Mouse (Mus musculus) embryo, embryonic 9.5 days (tissue): ENCODE data around the gene Fgfrl1.

Experiments used
- DNase-seq: peaks from one replicate; pipeline ENCODE4 v3.0.0-alpha.2; 2017; ENCODE audit errors: extremely low spot score

Fgfrl1 gene

DNA sequence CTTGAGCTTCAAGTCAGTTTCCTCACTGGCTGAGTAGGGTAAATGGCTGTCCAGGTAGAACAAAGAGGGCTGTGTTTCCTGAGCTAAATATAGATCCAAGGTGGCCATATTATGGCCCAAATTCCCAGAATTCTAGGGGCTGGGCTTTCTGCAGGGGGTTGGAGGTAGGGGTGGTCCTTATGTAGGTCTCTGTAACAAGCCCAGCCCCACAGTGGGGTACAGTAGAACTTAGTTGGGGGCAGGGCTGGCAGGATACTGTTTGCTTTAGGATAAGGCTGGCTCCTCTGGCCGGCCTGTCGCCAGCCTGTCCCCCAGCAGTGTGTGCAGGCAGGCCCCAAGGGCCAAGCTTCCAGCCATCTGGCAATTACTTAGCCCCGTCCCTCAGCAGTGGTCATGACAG lies 8.2 kb downstream of the Fgfrl1 start:
- DNase-seq, result no peak

- no peak for DNase-seq
Measured at GRCm38 (mm10) chr5:108701341-108702021, 9.3 kb downstream of the Fgfrl1 start.

- DNase-seq, result no peak
Measured at GRCm38 (mm10) chr5:108703754-108704626, 11.8 kb downstream of the Fgfrl1 start.

GRCm38 (mm10) chr5:108707758-108708157 lies 15.6 kb downstream of the Fgfrl1 start:
- DNase-seq, result no peak

- no peak for DNase-seq
Measured at GRCm38 (mm10) chr5:108708419-108708818, 16.2 kb downstream of the Fgfrl1 start.

DNA sequence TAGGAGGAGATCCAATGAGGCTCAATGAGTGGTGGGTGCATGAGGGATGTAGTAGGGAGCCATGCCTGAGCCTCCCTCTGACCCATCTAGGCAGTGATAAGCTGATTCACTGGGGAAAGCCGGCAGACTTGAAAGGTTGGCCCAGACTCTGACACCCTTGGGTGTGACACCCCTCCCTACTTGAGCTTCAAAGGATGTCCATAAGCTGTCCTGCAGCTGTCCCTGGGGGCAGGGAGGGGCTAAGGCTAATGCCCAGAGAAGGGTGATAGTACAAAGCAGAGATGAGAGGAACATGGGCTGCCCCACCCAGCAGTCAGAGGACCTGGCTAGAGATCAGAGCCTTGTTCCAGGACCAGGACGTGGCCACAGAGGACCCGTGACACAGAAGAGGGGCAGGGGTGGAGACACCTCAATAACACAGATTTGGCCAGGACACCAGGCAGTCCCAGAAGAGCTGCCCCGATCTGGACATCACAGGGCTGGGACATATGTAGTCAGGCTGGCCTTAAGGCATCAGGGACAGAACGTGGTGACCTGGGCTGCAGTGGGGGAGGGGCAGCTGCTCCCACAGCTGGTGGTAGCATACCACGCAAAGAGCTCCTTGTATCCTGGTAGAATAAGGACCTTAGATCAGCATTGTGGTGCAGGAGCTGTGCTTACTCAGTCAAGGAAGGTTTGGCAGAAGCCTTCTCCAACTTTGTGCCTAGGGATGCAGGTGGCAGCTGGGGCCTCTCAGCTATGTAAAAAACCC lies 17.0 kb downstream of the Fgfrl1 start:
- no peak for DNase-seq

DNA sequence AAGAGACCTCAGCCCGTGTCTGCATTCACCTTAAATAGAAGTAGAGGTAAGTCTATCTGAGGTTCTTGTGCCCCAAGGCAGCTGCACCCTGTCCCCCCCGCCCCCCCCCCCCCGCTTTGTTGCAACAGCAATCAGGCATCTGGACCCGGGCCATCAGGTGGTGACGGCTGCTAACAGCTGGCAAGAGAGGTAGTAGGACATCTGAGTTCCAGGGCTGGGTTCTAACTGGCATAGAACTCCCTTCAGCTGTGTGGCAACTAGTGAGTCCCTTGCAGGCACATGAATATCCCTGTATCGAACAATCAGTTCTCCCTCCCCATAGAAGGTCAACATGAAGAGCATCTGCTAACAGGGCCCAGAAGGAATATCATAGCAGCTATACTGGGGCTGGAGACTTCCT lies 19.8 kb downstream of the Fgfrl1 start:
- DNase-seq, result no peak

DNA sequence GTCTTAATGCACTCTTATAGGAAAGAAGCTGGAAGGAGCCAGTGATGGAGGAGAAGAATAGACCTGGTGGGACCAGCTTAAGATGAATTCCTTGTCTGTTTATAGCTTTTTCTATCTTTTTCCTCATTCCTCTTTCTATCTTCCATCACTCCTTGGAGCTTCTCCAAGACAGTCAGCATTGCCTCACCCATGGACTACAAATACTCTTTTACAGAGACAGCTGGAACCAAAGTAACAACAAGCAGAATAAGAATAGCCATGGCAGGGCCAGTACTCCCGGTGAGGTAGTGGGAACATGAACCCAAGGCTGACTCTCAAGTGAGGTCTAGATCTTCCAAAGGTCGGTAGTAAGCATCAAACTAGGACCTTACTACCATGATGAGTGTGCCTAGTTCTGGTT lies 20.9 kb downstream of the Fgfrl1 start:
- no peak for DNase-seq

DNA sequence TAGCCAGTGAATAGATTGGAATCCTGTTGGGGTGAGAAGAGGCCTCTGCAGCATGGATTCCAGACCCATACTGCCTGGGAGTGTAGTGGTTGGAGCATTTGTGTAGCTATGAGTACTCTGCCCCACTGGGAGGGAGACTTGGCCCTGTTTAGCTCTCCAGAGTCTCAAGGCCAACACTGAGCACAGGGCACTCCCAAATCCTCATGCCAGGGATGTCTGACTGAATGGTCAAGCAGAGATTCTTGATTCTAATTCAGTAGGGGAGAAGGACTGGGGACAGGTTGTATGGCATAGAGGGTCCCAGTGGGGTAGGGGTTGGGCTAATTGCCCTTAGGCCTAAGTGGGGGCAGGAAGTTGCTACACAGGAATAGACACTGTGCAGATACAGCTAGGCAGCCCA lies 21.5 kb downstream of the Fgfrl1 start:
- DNase-seq, result no peak

DNA sequence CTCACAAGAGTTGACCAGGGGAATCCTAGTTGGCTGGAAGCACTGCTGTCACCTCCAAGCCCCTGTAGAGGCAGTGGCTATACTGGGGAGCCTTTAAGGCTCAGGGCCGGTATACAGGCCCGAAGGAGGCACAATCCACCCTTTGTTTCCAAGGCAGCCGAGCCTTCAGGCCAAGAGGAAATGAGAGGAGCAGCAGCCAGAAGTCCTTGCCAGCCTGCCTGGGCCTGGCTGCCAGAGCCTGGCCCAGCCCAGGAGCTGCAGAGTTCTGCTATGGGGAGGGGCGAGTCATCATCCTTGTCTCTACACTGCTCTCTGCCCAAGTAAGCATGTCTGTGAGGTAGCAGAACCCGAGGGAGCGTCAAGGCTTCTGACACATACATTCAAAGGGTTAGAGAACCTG lies 22.0 kb downstream of the Fgfrl1 start:
- no peak for DNase-seq

- DNase-seq, result no peak
Measured at GRCm38 (mm10) chr5:108715974-108716373, 23.8 kb downstream of the Fgfrl1 start.

DNA sequence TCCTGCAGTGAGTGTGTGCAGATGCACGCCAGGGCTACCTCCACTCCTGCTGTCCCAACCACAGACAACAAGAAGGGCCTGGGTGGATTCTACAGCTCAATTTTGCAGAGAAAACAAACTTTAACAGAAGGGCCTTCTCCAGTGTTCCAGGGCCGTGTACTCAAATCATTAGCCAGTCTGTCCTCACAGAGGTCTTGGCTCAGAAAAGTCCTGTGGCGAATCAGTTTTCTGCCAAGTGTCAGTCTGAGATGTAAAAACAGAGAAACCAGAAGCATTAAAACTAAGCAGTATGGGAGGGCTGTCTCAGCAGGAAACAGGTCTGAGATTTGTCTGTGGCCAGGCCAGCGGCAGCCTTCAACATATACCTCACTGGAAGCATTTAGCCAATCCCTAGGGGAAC lies 25.9 kb downstream of the Fgfrl1 start:
- no peak for DNase-seq

DNA sequence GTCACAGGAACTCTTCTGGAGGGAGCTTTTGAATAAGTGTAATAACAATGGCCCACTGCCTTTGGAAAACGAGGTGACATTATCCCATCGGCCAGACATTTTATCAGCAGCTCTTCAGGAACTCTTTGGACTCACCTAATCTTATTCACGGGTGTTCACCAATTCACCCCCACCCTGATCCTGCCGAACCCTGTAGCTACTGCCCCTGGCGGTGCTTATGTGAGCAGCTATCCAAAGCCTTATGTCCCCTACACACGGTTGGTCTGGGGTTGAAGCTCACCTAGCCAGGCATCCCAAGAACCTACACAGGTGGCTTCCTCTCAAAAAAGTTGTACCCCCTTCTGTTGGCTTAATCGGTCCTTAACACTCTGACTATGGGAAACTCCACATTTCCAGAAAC lies 27.6 kb downstream of the Fgfrl1 start:
- DNase-seq, result no peak

- no peak for DNase-seq
Measured at GRCm38 (mm10) chr5:108724006-108724405, 31.8 kb downstream of the Fgfrl1 start.

- peak; percentile 69 for DNase-seq
Measured at GRCm38 (mm10) chr5:108726557-108727248, 34.5 kb downstream of the Fgfrl1 start.

DNA sequence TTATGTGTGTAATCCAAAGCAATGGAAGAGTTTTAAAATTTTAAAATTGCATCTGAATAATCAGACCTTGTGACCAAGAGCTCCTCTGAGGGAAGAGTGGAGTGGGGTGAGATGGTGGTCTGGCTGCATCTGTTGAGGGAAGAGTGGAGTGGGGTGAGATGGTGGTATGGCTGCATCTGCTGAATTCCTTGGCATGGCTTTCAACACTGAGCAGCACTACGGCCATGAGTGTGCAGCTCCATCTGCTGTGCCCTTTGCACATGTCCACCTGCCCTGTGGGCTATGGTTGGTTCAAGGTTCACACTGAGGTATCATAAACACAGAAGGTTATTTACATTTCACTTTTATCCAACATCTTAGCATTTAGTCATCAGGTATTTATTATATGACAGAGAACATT lies 35.2 kb downstream of the Fgfrl1 start:
- no peak for DNase-seq

- no peak for DNase-seq
Measured at GRCm38 (mm10) chr5:108741844-108742243, 49.7 kb downstream of the Fgfrl1 start.

DNA sequence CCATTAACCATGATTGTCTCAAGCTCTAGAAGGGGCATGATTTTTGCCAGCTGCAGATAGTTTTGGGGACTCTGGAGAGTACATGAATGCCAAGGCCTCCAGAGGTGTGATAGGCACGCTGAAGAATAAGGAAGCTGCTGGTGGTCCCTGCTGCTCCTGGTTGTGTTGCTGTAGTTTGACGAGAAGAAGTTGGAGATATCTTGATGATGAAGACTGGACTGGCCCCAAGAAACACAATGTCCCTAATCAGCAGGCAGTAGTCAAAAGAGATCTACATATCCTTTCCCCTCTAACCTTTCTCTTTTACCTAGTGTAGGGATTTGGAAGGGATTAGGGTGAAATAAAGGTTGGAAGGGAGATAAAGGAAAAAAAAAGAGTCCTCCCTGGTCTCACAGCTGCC lies 50.4 kb downstream of the Fgfrl1 start:
- no peak for DNase-seq

DNA sequence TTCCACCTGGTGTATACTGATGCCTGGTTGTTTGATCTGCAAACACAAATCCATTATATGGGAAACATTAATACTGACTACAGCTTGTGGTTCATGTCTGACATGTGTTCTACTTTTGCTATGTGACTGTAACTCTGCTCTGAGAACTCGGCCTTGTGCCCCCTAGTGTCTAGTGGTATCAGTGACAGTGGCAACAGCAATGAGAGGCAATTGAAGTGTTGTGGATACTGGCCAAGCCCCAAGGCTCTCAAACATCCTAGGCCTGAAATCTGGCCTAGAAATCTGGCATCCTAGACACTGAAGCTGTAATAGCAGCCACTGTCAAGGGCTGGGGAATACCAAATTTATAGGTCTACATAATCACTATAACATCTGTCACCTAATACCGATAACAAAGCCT lies 51.7 kb downstream of the Fgfrl1 start:
- DNase-seq, result no peak

GRCm38 (mm10) chr5:108744629-108745028 lies 52.4 kb downstream of the Fgfrl1 start:
- DNase-seq, result no peak

DNA sequence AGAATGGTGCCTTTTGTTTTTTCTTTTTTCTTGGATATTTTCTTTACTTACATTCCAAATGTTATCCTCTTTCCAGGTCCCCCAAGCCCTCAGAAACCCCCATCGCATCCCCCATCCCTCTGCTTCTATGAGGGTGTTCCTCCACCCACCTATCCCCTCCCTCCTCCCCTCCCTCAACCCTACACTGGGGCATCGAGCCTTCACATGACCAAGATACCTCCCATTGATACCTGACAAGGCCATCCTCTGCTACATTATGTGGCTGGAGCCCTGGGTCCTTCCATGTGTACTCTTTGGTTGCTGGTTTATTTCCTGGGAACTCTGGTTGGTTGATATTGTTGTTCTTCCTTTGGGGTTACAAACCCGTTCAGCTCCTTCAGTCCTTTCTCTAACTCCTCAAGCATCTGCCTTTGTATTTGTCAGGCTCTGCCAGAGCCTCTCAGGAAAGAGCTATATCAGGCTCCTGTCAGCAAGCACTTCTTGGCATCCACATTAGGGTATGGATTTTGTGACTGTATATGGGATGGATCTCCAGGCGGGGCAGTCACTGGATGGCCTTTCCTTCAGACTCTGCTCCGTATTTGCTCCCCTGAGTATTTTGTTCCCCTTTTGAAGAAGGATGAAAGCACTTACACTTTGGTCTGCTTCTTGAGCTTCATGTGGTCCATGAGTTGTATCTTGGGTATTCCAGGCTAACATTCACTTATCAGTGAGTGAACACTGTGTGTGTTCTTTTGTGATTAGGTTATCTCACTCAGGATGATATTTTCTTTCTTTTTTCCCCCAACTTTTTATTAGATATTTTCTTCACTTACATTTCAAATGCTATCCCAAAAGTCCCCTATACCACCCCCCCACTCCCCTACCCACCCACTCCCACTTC lies 58.4 kb downstream of the Fgfrl1 start:
- no peak for DNase-seq
